ENCODE assay signal across 12 mouse cellular contexts in genomic region chr11:22891876-22892275, GRCm38 (mm10). TPM values are rescaled to one million over a fixed set of nuclear protein-coding genes. Genes with fewer than 3 reads are reported as not detected.
DNase-seq lines count a peak whose midpoint lies in the region; ATAC-seq and TF ChIP-seq lines count a peak whose summit lies in the region.
"Had no signal": no experiment of that assay in that cellular context is flagged by ENCODE, and none has a peak within 500 bp of the region (broad histone marks: within the 10 kb centered on the region; RNA-seq: fewer than 3 reads in every experiment).

No protein-coding gene starts in this region.

- WGBS in kidney, adult 2 months, result 71% methylated on average over 7 of the region's 7 CpGs
- WGBS in kidney, embryonic 16.5 days, result 88% methylated on average over 7 of the region's 7 CpGs
- whole genome bisulfite sequencing in forebrain, embryonic 14.5 days, result 93% methylated on average over 7 of the region's 7 CpGs

- peak; percentile 71 for DNase-seq in kidney, adult 2 months
- peak; percentile 53 for DNase-seq in adrenal gland, postnatal 10 days
- peak; percentile 43 to 62 for DNase-seq in kidney, postnatal 36 days
- no peak for DNase-seq in spleen, adult 12 weeks (ENCODE audit: low spot score)
- no peak for DNase-seq in forebrain, embryonic 14.5 days (ENCODE audit: low spot score)
- no peak for DNase-seq in right cerebral cortex, adult 2 months (ENCODE audit: low spot score in 2 of 2)
- DNase-seq: cerebellum, postnatal 25 days had no signal

- H3K4me2 ChIP-seq in kidney, embryonic 16.5 days (replicated peaks; ENCODE audit: low read depth, low read length), result no peak overlapping the region
- H3K4me2 ChIP-seq in forebrain, embryonic 14.5 days (ENCODE audit: low read length), result no peak overlapping the region
- H3K4me2 ChIP-seq: limb, embryonic 15.5 days; midbrain, embryonic 13.5 days had no signal

- no peaks in the 10 kb centered on the region for H3K27me3 ChIP-seq in kidney, adult 2 months (replicated peaks; ENCODE audit: control insufficient read depth, insufficient read depth, low read length)
- H3K27me3 ChIP-seq in kidney, embryonic 16.5 days (ENCODE audit: insufficient read depth, low read length), result no peaks in the 10 kb centered on the region
- H3K27me3 ChIP-seq in forebrain, embryonic 14.5 days (replicated peaks; ENCODE audit: control insufficient read depth, insufficient read depth, low read length), result no peaks in the 10 kb centered on the region
- H3K27me3 ChIP-seq: limb, embryonic 15.5 days; midbrain, embryonic 13.5 days had no signal

- H3K4me3 ChIP-seq in kidney, adult 2 months (ENCODE audit: insufficient read depth, low read depth, low read length), result no peak overlapping the region
- no peak overlapping the region for H3K4me3 ChIP-seq in kidney, embryonic 16.5 days (ENCODE audit: low read length)
- H3K4me3 ChIP-seq in forebrain, embryonic 14.5 days (ENCODE audit: low read depth, low read length), result no peak overlapping the region
- H3K4me3 ChIP-seq: limb, embryonic 15.5 days; midbrain, embryonic 13.5 days had no signal

- no peak overlapping the region for H3K9ac ChIP-seq in kidney, embryonic 16.5 days (replicated peaks; ENCODE audit: low read length)
- H3K9ac ChIP-seq in forebrain, embryonic 14.5 days (ENCODE audit: low read length), result no peak overlapping the region
- H3K9ac ChIP-seq: limb, embryonic 15.5 days; midbrain, embryonic 13.5 days had no signal

- H3K4me1 ChIP-seq in kidney, adult 2 months (ENCODE audit: control insufficient read depth, insufficient read depth, low read length), result no peaks in the 10 kb centered on the region; the same call in 1 of the 2 replicates
- H3K4me1 ChIP-seq in kidney, embryonic 16.5 days (ENCODE audit: insufficient read depth, low read length), result no peaks in the 10 kb centered on the region
- H3K4me1 ChIP-seq in forebrain, embryonic 14.5 days (ENCODE audit: control insufficient read depth, insufficient read depth, low read length), result no peaks in the 10 kb centered on the region
- H3K4me1 ChIP-seq: limb, embryonic 15.5 days had no signal

- H3K27ac ChIP-seq in kidney, adult 2 months (ENCODE audit: insufficient read depth, low read depth, low read length), result no peak overlapping the region
- H3K27ac ChIP-seq in kidney, embryonic 16.5 days (ENCODE audit: low read length), result no peak overlapping the region
- H3K27ac ChIP-seq in forebrain, embryonic 14.5 days (ENCODE audit: low read depth, low read length), result no peak overlapping the region
- H3K27ac ChIP-seq: limb, embryonic 15.5 days; midbrain, embryonic 13.5 days had no signal

- ATAC-seq in kidney, embryonic 16.5 days (ENCODE audit: low FRiP score, low TSS enrichment), result no peak
- ATAC-seq in megakaryocyte progenitor cell, adult 5-6 weeks (replicated peaks; ENCODE audit: poor library complexity), result peak; percentile 87
- ATAC-seq in forebrain, embryonic 14.5 days, result no peak
- ATAC-seq: forebrain, embryonic 16.5 days; midbrain, embryonic 13.5 days had no signal

- no peaks in the 10 kb centered on the region for H3K9me3 ChIP-seq in kidney, embryonic 16.5 days (ENCODE audit: low read length)
- no peaks in the 10 kb centered on the region for H3K9me3 ChIP-seq in forebrain, embryonic 14.5 days (replicated peaks; ENCODE audit: control insufficient read depth, low read length)
- H3K9me3 ChIP-seq: limb, embryonic 15.5 days; midbrain, embryonic 13.5 days had no signal

- no peak for TF ChIP-seq POLR2A in kidney, adult 2 months (IDR thresholded peaks at IDR 0.05; ENCODE audit: low read depth, low read length)

- no peak for TF ChIP-seq CTCF in kidney, adult 2 months (conservative IDR thresholded peaks at IDR 0.05; ENCODE audit: insufficient read depth, insufficient read length, low read depth, low read length)

- no peaks in the 10 kb centered on the region for H3K36me3 ChIP-seq in kidney, adult 2 months (ENCODE audit: control insufficient read depth, insufficient read depth, low read length)
- no peaks in the 10 kb centered on the region for H3K36me3 ChIP-seq in kidney, embryonic 16.5 days (ENCODE audit: insufficient read depth, low read length)
- H3K36me3 ChIP-seq in forebrain, embryonic 14.5 days (ENCODE audit: control insufficient read depth, insufficient read depth, low read length), result no peaks in the 10 kb centered on the region
- H3K36me3 ChIP-seq: limb, embryonic 15.5 days; midbrain, embryonic 13.5 days had no signal

RNA-seq across cellular contexts. Expression of gene B3gnt2, which starts 31.1 kb away (rescaled TPM):
- 19.5 and 21.0 TPM in 2 replicates for polyA plus RNA-seq in kidney, adult 2 months (2012; rRNA removed)
- polyA plus RNA-seq in kidney, embryonic 16.5 days (2015; fragmentation: Nextera tagmentation; extraction: Ambion mirVana), result 8.2 and 13.2 TPM in 2 replicates
- 10 to 100 TPM; 30.1 to 36.3 TPM for total RNA-seq in adrenal gland, postnatal 10 days (2021)
- total RNA-seq in megakaryocyte progenitor cell, adult 5-6 weeks (2015), result 6.4 and 8.6 TPM in 2 replicates
- total RNA-seq in megakaryocyte progenitor cell, adult 5-6 weeks (2017), result 14.7 and 17.9 TPM in 2 replicates
- 2.3 and 3.8 TPM in 2 replicates for polyA plus RNA-seq in forebrain, embryonic 14.5 days (2014; fragmentation: Nextera tagmentation; extraction: Ambion mirVana)

Comparison
In these comparisons a context has a peak if more than half of its experiments do, and no peak if none do; other contexts are left out.
1. DNase-seq: peak in kidney, adult 2 months (single experiment), adrenal gland, postnatal 10 days (single experiment) and kidney, postnatal 36 days (2 of 2); none in spleen, adult 12 weeks (single experiment), forebrain, embryonic 14.5 days (single experiment) and right cerebral cortex, adult 2 months (0 of 2).